Mouse (Mus musculus): ENCODE measurements at regions not wholly inside any gene's neighbourhood (a gene's known extent, or its start where the extent isn't known, plus 50 kb on each side); places are given as distances from the start of the nearest gene placed in this dataset.
A peak's percentile ranks its signal among the peaks of the same experiment; 100 is the strongest.

- intact Hi-C loops (cut with DNase I), result no loop called here
- no peak for DNase-seq
Measured at GRCm38 (mm10) chr19:53444646-53445045, 54.3 kb upstream of the Smndc1 start.

GRCm38 (mm10) chr19:53442756-53443654, 52.6 kb upstream of the Smndc1 start:
- intact Hi-C loops (cut with DNase I), result no loop called here

GRCm38 (mm10) chr19:53442132-53442610, 51.8 kb upstream of the Smndc1 start:
- no peak for DNase-seq
- intact Hi-C loops (cut with DNase I), result no loop called here

More at GRCm38 (mm10) chr19:53442756-53443654, 52.6 kb upstream of the Smndc1 start:
- DNase-seq, result no peak

- intact Hi-C loops (cut with DNase I), result no loop called here
- no peak for DNase-seq
Measured at GRCm38 (mm10) chr19:53441449-53442131, 51.2 kb upstream of the Smndc1 start.

GRCm38 (mm10) chr19:53440327-53441055, 50.1 kb upstream of the Smndc1 start:
- intact Hi-C loops (cut with DNase I), result no loop called here
- peak; percentile 15 for DNase-seq

Measured in left cerebral cortex, postnatal 4 days (tissue).